Mouse (Mus musculus) spleen, postnatal 10 days (tissue): ENCODE measurements around the gene Slc35c1.

Source experiments
- DNase-seq, 2 experiments: peaks; one replicate each; pipeline ENCODE4 v3.0.0; 2021 to 2022; ENCODE audit warnings: low spot score in 2 of 2

The Slc35c1 gene

GRCm38 (mm10) chr2:92459921-92460707 lies at the start of gene Slc35c1:
TSS of gene Slc35c1 (minus strand) at chr2:92460538.
- peak; percentile 46 to 68 for DNase-seq

GRCm38 (mm10) chr2:92505291-92505690 lies 45.0 kb upstream of the Slc35c1 start:
- DNase-seq = no peak

GRCm38 (mm10) chr2:92503421-92503820 lies 43.1 kb upstream of the Slc35c1 start:
- DNase-seq = no peak

- no peak for DNase-seq
Observed at GRCm38 (mm10) chr2:92499701-92500322, 39.5 kb upstream of the Slc35c1 start.

GRCm38 (mm10) chr2:92497112-92497511 lies 36.8 kb upstream of the Slc35c1 start:
- DNase-seq = no peak

- DNase-seq = no peak
Observed at GRCm38 (mm10) chr2:92496681-92497080, 36.3 kb upstream of the Slc35c1 start.

GRCm38 (mm10) chr2:92494956-92495355 lies 34.6 kb upstream of the Slc35c1 start:
- DNase-seq = no peak

- DNase-seq = no peak
Observed at GRCm38 (mm10) chr2:92494423-92494822, 34.1 kb upstream of the Slc35c1 start.

GRCm38 (mm10) chr2:92493656-92494390 lies 33.5 kb upstream of the Slc35c1 start:
- DNase-seq = no peak

GRCm38 (mm10) chr2:92491950-92492501 lies 31.7 kb upstream of the Slc35c1 start:
- DNase-seq = no peak

GRCm38 (mm10) chr2:92490541-92490940 lies 30.2 kb upstream of the Slc35c1 start:
- no peak for DNase-seq

- no peak for DNase-seq
Observed at GRCm38 (mm10) chr2:92487791-92488190, 27.5 kb upstream of the Slc35c1 start.

GRCm38 (mm10) chr2:92486911-92487310 lies 26.6 kb upstream of the Slc35c1 start:
- DNase-seq = no peak

- peak; percentile 67 to 87 for DNase-seq
Observed at GRCm38 (mm10) chr2:92486403-92486802, 26.1 kb upstream of the Slc35c1 start.

GRCm38 (mm10) chr2:92485640-92486295 lies 25.4 kb upstream of the Slc35c1 start:
- DNase-seq = peak; percentile 32 to 73

GRCm38 (mm10) chr2:92484256-92485025 lies 24.1 kb upstream of the Slc35c1 start:
- peak in 1 of 2 experiments; percentile 43 for DNase-seq

- no peak for DNase-seq
Observed at GRCm38 (mm10) chr2:92483505-92483904, 23.2 kb upstream of the Slc35c1 start.

GRCm38 (mm10) chr2:92482551-92482950 lies 22.2 kb upstream of the Slc35c1 start:
- no peak for DNase-seq

GRCm38 (mm10) chr2:92478313-92478688 lies 18.0 kb upstream of the Slc35c1 start:
- no peak for DNase-seq

- no peak for DNase-seq
Observed at GRCm38 (mm10) chr2:92477672-92478312, 17.5 kb upstream of the Slc35c1 start.
